Mouse (Mus musculus): ENCODE data around the gene Hibadh. TPM values are rescaled to one million over a fixed set of nuclear protein-coding genes. Genes with fewer than 3 reads are reported as not detected.
"Not testable (repeated sequence)": the region's sequence is repeated elsewhere in the genome, so short reads cannot be mapped to it uniquely, and the experiment has no call there.

The Hibadh gene
- polyA plus RNA-seq, 1 experiment from 2014 or later = 63.4 TPM

GRCm38 (mm10) chr6:52669878-52670277 lies 29.7 kb upstream of the Hibadh start:
- not testable (repeated sequence) for H3K4me3 ChIP-seq; H3K4me1 ChIP-seq (replicated peaks); ATAC-seq (ENCODE audit: low read depth); H3K27ac ChIP-seq (replicated peaks); H3K27me3 ChIP-seq; H3K9ac ChIP-seq; H3K9me3 ChIP-seq; H3K4me2 ChIP-seq; H3K36me3 ChIP-seq
- 50% methylated on average over 2 of the region's 2 CpGs for WGBS

- no peaks in the 10 kb centered on the region for H3K4me1 ChIP-seq (replicated peaks)
- H3K9me3 ChIP-seq = no peaks in the 10 kb centered on the region
- no peak overlapping the region for H3K4me3 ChIP-seq
- no peaks in the 10 kb centered on the region for H3K27me3 ChIP-seq
- 82% methylated on average over 3 of the region's 3 CpGs for WGBS
- ATAC-seq (ENCODE audit: low read depth) = no peak
- no peak overlapping the region for H3K9ac ChIP-seq
- no peak overlapping the region for H3K4me2 ChIP-seq
- H3K36me3 ChIP-seq = no peaks in the 10 kb centered on the region
- H3K27ac ChIP-seq (replicated peaks) = no peak overlapping the region
These were observed 27.5 kb upstream of the Hibadh start for GRCm38 (mm10) chr6:52667641-52668040.

DNA sequence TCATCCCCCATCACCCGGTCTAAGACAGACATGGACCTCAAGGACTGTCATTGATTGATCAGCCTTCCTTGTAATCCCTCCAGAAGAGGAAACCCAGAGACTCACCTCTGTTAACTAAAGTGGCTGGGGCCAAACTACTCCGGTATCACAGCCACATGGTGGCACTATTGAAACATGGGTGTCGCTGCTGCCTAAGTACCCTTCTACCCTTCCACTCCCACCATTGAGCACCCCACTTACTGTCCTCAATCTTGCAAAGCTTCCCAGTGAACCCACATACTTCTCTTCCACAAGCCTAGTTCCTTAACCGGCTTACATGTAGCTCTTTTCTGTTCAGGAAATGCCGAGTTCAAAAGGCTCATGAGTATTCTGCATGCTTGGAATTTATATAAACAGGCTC lies 22.8 kb upstream of the Hibadh start:
- Histone ChIP-seq H3K9me3 (peaks cover 5% of the 10 kb centered on the region; the same call in 1 of the 2 replicates), H3K36me3 (no peaks in the 10 kb centered on the region), H3K4me1 (replicated peaks) (no peaks in the 10 kb centered on the region), H3K27me3 (no peaks in the 10 kb centered on the region), H3K27ac (replicated peaks) (no peak overlapping the region), H3K9ac (no peak overlapping the region), H3K4me2 (no peak overlapping the region), H3K4me3 (no peak overlapping the region)
- 51% methylated on average over 5 of the region's 5 CpGs for WGBS
- no peak for ATAC-seq (ENCODE audit: low read depth)

DNA sequence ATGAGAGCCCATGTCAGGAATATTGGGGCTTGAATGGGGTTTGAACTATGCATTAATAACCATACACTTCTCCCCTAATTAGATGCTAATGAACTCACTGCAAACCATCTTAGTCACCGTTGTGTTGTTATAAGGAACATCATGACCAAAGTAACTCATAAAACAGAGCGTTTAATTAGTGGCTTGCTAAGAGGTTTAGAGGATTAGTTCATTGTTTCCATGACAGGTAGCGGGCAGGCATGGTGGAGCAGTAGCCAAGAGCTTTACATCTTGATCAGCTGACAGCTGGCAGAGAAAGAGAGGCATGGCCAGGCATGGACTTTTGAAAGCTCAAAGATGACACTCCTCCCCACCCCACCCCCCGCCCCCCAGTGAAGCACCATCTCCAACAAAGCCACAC lies 15.1 kb upstream of the Hibadh start:
- no peaks in the 10 kb centered on the region for H3K4me1 ChIP-seq (replicated peaks)
- H3K27ac ChIP-seq (replicated peaks) = no peak overlapping the region
- no peak overlapping the region for H3K4me2 ChIP-seq
- no peaks in the 10 kb centered on the region for H3K36me3 ChIP-seq
- no peak for ATAC-seq (ENCODE audit: low read depth)
- no peaks in the 10 kb centered on the region for H3K27me3 ChIP-seq
- H3K4me3 ChIP-seq = no peak overlapping the region
- no peak overlapping the region for H3K9ac ChIP-seq
- peaks cover 8% of the 10 kb centered on the region; the same call in 1 of the 2 replicates for H3K9me3 ChIP-seq
- 84% methylated on average over 4 of the region's 4 CpGs for WGBS

GRCm38 (mm10) chr6:52648806-52649205 lies 8.6 kb upstream of the Hibadh start:
- Histone ChIP-seq H3K27ac (replicated peaks) (no peak overlapping the region), H3K9me3 (no peaks in the 10 kb centered on the region), H3K4me1 (replicated peaks) (no peaks in the 10 kb centered on the region), H3K27me3 (no peaks in the 10 kb centered on the region), H3K36me3 (no peaks in the 10 kb centered on the region), H3K4me2 (no peak overlapping the region), H3K4me3 (no peak overlapping the region), H3K9ac (no peak overlapping the region)
- WGBS = 78% methylated on average over 11 of the region's 11 CpGs
- no peak for ATAC-seq (ENCODE audit: low read depth)

- Histone ChIP-seq H3K9me3 (no peaks in the 10 kb centered on the region), H3K4me3 (no peak overlapping the region), H3K27ac (replicated peaks) (no peak overlapping the region), H3K4me1 (replicated peaks) (peaks cover under 1% of the 10 kb centered on the region; the same call in 1 of the 2 replicates), H3K36me3 (no peaks in the 10 kb centered on the region), H3K27me3 (no peaks in the 10 kb centered on the region), H3K9ac (no peak overlapping the region), H3K4me2 (no peak overlapping the region)
- ATAC-seq (ENCODE audit: low read depth) = no peak
- WGBS = 92% methylated on average over 6 of the region's 6 CpGs
These were observed 7.8 kb upstream of the Hibadh start for GRCm38 (mm10) chr6:52648031-52648430.

GRCm38 (mm10) chr6:52645926-52646325 lies 5.7 kb upstream of the Hibadh start:
- Histone ChIP-seq H3K4me2 (no peak overlapping the region), H3K9me3 (no peaks in the 10 kb centered on the region), H3K9ac (no peak overlapping the region), H3K4me1 (replicated peaks) (peaks cover 20% of the 10 kb centered on the region), H3K36me3 (no peaks in the 10 kb centered on the region), H3K4me3 (no peak overlapping the region), H3K27ac (replicated peaks) (no peak overlapping the region), H3K27me3 (no peaks in the 10 kb centered on the region)
- WGBS = 20% methylated on average over 5 of the region's 5 CpGs
- ATAC-seq (ENCODE audit: low read depth) = no peak

DNA sequence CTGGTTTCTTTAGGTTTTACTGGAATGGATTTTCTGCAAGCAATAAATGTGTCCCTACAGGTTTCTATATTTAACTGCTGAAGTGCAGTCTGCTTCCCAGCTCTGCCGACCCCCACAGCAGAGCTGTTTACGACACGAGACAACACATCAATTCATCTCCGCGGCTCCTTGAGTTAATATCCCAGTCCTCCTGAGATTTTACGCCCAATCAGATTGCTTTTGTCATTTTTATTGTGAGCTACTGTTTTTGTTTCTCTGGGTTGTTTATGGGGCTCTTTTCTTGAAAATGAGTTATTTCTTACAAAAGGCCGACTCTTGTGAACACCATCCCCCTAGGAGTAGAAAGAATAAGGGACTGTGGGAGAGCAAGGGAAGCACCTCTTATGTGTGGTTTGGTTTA lies 2.0 kb upstream of the Hibadh start:
- peaks cover 35% of the 10 kb centered on the region for H3K4me1 ChIP-seq (replicated peaks)
- H3K9ac ChIP-seq = no peak overlapping the region
- no peaks in the 10 kb centered on the region for H3K36me3 ChIP-seq
- H3K4me3 ChIP-seq = no peak overlapping the region; the same call in 1 of the 2 replicates
- H3K27ac ChIP-seq (replicated peaks) = peak overlapping the region; percentile 49; the same call in 1 of the 2 replicates
- ATAC-seq (ENCODE audit: low read depth) = no peak
- WGBS = 9% methylated on average over 7 of the region's 7 CpGs
- H3K9me3 ChIP-seq = no peaks in the 10 kb centered on the region
- H3K4me2 ChIP-seq = peak overlapping the region; percentile 38
- H3K27me3 ChIP-seq = no peaks in the 10 kb centered on the region

DNA sequence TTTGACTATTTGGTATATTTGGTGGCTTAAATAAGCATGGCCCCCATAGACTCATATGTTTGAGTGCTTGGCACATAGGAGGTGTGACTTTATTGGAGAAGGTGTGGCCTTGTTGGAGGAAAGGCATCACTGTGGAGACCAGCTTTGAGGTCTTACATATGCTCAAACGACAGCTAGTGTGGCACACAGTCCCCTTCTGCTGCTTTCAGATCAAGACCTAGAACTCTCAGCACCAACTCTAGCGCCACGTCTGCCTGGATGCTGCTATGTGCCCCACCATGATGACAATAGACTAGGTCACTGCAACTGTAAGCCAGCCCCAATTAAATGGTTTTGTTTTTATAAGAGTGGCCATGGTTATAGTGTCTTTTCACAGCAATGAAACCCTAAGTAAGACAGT lies 887 bp upstream of the Hibadh start:
- no peak overlapping the region for H3K27ac ChIP-seq (replicated peaks)
- peaks cover 35% of the 10 kb centered on the region for H3K4me1 ChIP-seq (replicated peaks)
- H3K9ac ChIP-seq = no peak overlapping the region
- H3K9me3 ChIP-seq = no peaks in the 10 kb centered on the region
- no peak for ATAC-seq (ENCODE audit: low read depth)
- no peaks in the 10 kb centered on the region for H3K36me3 ChIP-seq
- H3K4me3 ChIP-seq = no peak overlapping the region
- 59% methylated on average over 3 of the region's 3 CpGs for WGBS
- H3K4me2 ChIP-seq = no peak overlapping the region
- no peaks in the 10 kb centered on the region for H3K27me3 ChIP-seq

GRCm38 (mm10) chr6:52639546-52640223 lies 504 bp downstream of the Hibadh start:
- Histone ChIP-seq H3K4me3 (peak overlapping the region; percentile 74), H3K4me1 (replicated peaks) (peaks cover 35% of the 10 kb centered on the region), H3K36me3 (no peaks in the 10 kb centered on the region), H3K9ac (peak overlapping the region; percentile 84), H3K27me3 (no peaks in the 10 kb centered on the region), H3K27ac (replicated peaks) (peak overlapping the region; percentile 73), H3K4me2 (peak overlapping the region; percentile 79), H3K9me3 (no peaks in the 10 kb centered on the region)
- WGBS = 2% methylated on average over 27 of the region's 28 CpGs
- peak; percentile 52 for ATAC-seq (ENCODE audit: low read depth)

DNA sequence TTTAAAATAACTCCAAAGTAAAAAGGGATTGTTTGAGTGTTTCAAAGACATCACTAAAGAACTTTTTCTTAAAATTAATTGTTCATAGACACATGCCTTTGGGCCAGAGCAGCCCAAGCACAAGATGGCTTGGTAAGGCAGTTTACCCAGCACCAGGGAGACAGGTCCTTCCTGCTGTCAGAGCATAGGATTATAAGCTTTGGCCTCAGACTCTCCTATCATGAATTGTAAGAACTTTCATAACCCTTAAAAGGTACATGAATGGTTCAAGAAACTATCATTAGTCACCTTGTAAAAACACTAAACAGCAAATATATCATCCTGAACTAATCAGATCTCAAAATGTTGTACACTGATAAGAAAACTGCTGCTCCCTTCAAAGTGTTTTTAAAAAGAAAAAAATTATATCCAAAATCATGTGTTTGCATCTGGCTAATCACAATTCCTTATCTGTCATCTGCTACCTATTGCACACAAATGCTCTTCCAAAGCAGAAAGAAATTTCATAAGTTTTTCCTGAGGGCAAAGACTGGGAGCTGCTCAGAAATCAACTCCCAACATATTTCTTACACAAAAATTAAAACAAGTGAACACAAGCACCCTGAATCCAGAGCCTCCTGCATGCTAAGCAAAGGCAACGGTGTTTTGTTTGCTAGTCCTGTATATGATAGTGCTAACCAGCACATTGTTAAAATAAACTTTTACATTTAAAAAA lies 1.6 kb downstream of the Hibadh start:
- H3K4me3 ChIP-seq = peak overlapping the region; percentile 74
- no peak overlapping the region for H3K27ac ChIP-seq (replicated peaks)
- 88% methylated on average over 1 of the region's 1 CpGs for WGBS
- H3K27me3 ChIP-seq = no peaks in the 10 kb centered on the region
- no peak for ATAC-seq (ENCODE audit: low read depth)
- peaks cover 35% of the 10 kb centered on the region for H3K4me1 ChIP-seq (replicated peaks)
- no peaks in the 10 kb centered on the region for H3K36me3 ChIP-seq
- no peaks in the 10 kb centered on the region for H3K9me3 ChIP-seq
- H3K4me2 ChIP-seq = peak overlapping the region; percentile 79
- H3K9ac ChIP-seq = peak overlapping the region; percentile 84; the same call in 1 of the 2 replicates

GRCm38 (mm10) chr6:52637337-52637736 lies 2.9 kb downstream of the Hibadh start:
- Histone ChIP-seq H3K4me3 (no peak overlapping the region), H3K36me3 (no peaks in the 10 kb centered on the region), H3K27ac (replicated peaks) (no peak overlapping the region), H3K9me3 (no peaks in the 10 kb centered on the region), H3K27me3 (no peaks in the 10 kb centered on the region), H3K4me2 (no peak overlapping the region), H3K4me1 (replicated peaks) (peaks cover 28% of the 10 kb centered on the region), H3K9ac (no peak overlapping the region)
- WGBS = 88% methylated on average over 4 of the region's 4 CpGs
- ATAC-seq (ENCODE audit: low read depth) = no peak

All from neural tube, embryonic 13.5 days (tissue).